Mouse (Mus musculus): ENCODE data around the gene Fam240b.
"Not testable (repeated sequence)": the region's sequence is repeated elsewhere in the genome, so short reads cannot be mapped to it uniquely, and the experiment has no call there.

The Fam240b gene

GRCm38 (mm10) chr13:64497692-64498091 is at the start of gene Fam240b:
TSS of gene Fam240b (minus strand) at chr13:64497792.
- no peak for DNase-seq (ENCODE audit: low spot score)

GRCm38 (mm10) chr13:64530139-64530538 is 32.5 kb upstream of the Fam240b start:
- DNase-seq (ENCODE audit: low spot score), result no peak

GRCm38 (mm10) chr13:64526515-64527285 is 29.1 kb upstream of the Fam240b start:
- no peak for DNase-seq (ENCODE audit: low spot score)

GRCm38 (mm10) chr13:64514247-64514646 is 16.7 kb upstream of the Fam240b start:
- no peak for DNase-seq (ENCODE audit: low spot score)

GRCm38 (mm10) chr13:64511616-64512015 is 14.0 kb upstream of the Fam240b start:
- DNase-seq (ENCODE audit: low spot score), result no peak

- no peak for DNase-seq (ENCODE audit: low spot score)
Measured at GRCm38 (mm10) chr13:64507361-64507760, 9.8 kb upstream of the Fam240b start.

- no peak for DNase-seq (ENCODE audit: low spot score)
Measured at GRCm38 (mm10) chr13:64502833-64503232, 5.2 kb upstream of the Fam240b start.

- no peak for DNase-seq (ENCODE audit: low spot score)
Measured at GRCm38 (mm10) chr13:64493586-64493985, 4.0 kb downstream of the Fam240b start.

GRCm38 (mm10) chr13:64489886-64490285 is 7.7 kb downstream of the Fam240b start:
- no peak for DNase-seq (ENCODE audit: low spot score)

GRCm38 (mm10) chr13:64479960-64480359 is 17.6 kb downstream of the Fam240b start:
- no peak for DNase-seq (ENCODE audit: low spot score)

- DNase-seq (ENCODE audit: low spot score), result no peak
Measured at GRCm38 (mm10) chr13:64477968-64478367, 19.6 kb downstream of the Fam240b start.

GRCm38 (mm10) chr13:64467886-64468285 is 29.7 kb downstream of the Fam240b start:
- no peak for DNase-seq (ENCODE audit: low spot score)

GRCm38 (mm10) chr13:64465166-64465565 is 32.4 kb downstream of the Fam240b start:
- DNase-seq (ENCODE audit: low spot score), result no peak

- DNase-seq (ENCODE audit: low spot score), result no peak
Measured at GRCm38 (mm10) chr13:64462581-64462980, 35.0 kb downstream of the Fam240b start.

GRCm38 (mm10) chr13:64458181-64458580 is 39.4 kb downstream of the Fam240b start:
- DNase-seq (ENCODE audit: low spot score), result no peak

GRCm38 (mm10) chr13:64457225-64457978 is 40.2 kb downstream of the Fam240b start:
- not testable (repeated sequence) for DNase-seq (ENCODE audit: low spot score)

- no peak for DNase-seq (ENCODE audit: low spot score)
Measured at GRCm38 (mm10) chr13:64450001-64450794, 47.4 kb downstream of the Fam240b start.

GRCm38 (mm10) chr13:64448729-64449128 is 48.9 kb downstream of the Fam240b start:
- DNase-seq (ENCODE audit: low spot score), result no peak

GRCm38 (mm10) chr13:64447947-64448346 is 49.6 kb downstream of the Fam240b start:
- peak; percentile 44 for DNase-seq (ENCODE audit: low spot score)

- no peak for DNase-seq (ENCODE audit: low spot score)
Measured at GRCm38 (mm10) chr13:64445254-64445920, 52.2 kb downstream of the Fam240b start.

- peak; percentile 61 for DNase-seq (ENCODE audit: low spot score)
Measured at GRCm38 (mm10) chr13:64443263-64443894, 54.2 kb downstream of the Fam240b start.

Measured in MN1 (cell line).